Mouse (Mus musculus): ENCODE data around the gene Cep126. TPM values are rescaled to one million over a fixed set of nuclear protein-coding genes. Genes with fewer than 3 reads are reported as not detected.

Cep126 gene
- 2.9 and 3.2 TPM in 2 replicates for polyA plus RNA-seq (2015; fragmentation: Nextera tagmentation; extraction: Ambion mirVana)

GRCm38 (mm10) chr9:8134117-8134574 is at the start of gene Cep126:
TSS of gene Cep126 (minus strand) at chr9:8134294.
- ATAC-seq (ENCODE audit: borderline replicate concordance, extremely low read depth, low FRiP score, low TSS enrichment) = peak; percentile 98
- no peak within 1 kb of the TSS for H3K27ac ChIP-seq
- under 1% methylated on average over 71 of the region's 72 CpGs for WGBS

GRCm38 (mm10) chr9:8179554-8179953 is 45.5 kb upstream of the Cep126 start:
- no peak overlapping the region for H3K4me3 ChIP-seq
- ATAC-seq (ENCODE audit: borderline replicate concordance, extremely low read depth, low FRiP score, low TSS enrichment) = no peak
- no peaks in the 10 kb centered on the region for H3K27me3 ChIP-seq
- no peaks in the 10 kb centered on the region for H3K4me1 ChIP-seq
- WGBS = 78% methylated on average over 3 of the region's 3 CpGs
- no peak overlapping the region for H3K27ac ChIP-seq
- no peaks in the 10 kb centered on the region for H3K9me3 ChIP-seq
- no peaks in the 10 kb centered on the region for H3K36me3 ChIP-seq
- H3K4me2 ChIP-seq = no peak overlapping the region
- H3K9ac ChIP-seq = no peak overlapping the region

More at GRCm38 (mm10) chr9:8134117-8134574, at the start of gene Cep126:
- H3K27me3 ChIP-seq = peaks cover 8% of the 10 kb centered on the region; the same call in 1 of the 2 replicates
- peak within 1 kb of the TSS; percentile 57 for H3K9ac ChIP-seq
- no peaks in the 10 kb centered on the region for H3K9me3 ChIP-seq
- H3K36me3 ChIP-seq = no peaks in the 10 kb centered on the region
- peaks cover 8% of the 10 kb centered on the region; the same call in 1 of the 2 replicates for H3K4me1 ChIP-seq
- H3K4me2 ChIP-seq = peak within 1 kb of the TSS; percentile 81
- H3K4me3 ChIP-seq = peak within 1 kb of the TSS; percentile 90

- ATAC-seq (ENCODE audit: borderline replicate concordance, extremely low read depth, low FRiP score, low TSS enrichment) = no peak
- Histone ChIP-seq H3K9me3 (no peaks in the 10 kb centered on the region), H3K27me3 (no peaks in the 10 kb centered on the region), H3K4me3 (no peak overlapping the region), H3K9ac (no peak overlapping the region), H3K4me1 (no peaks in the 10 kb centered on the region), H3K4me2 (no peak overlapping the region), H3K36me3 (no peaks in the 10 kb centered on the region), H3K27ac (no peak overlapping the region)
- WGBS = 70% methylated on average over 3 of the region's 3 CpGs
Measured at GRCm38 (mm10) chr9:8177099-8177498, 43.0 kb upstream of the Cep126 start.

- no peak for ATAC-seq (ENCODE audit: borderline replicate concordance, extremely low read depth, low FRiP score, low TSS enrichment)
Measured at GRCm38 (mm10) chr9:8157011-8157410, 22.9 kb upstream of the Cep126 start.

GRCm38 (mm10) chr9:8139501-8139900 is 5.4 kb upstream of the Cep126 start:
- H3K4me2 ChIP-seq = no peak overlapping the region
- no peak overlapping the region for H3K9ac ChIP-seq
- WGBS = 61% methylated on average over 1 of the region's 1 CpGs
- H3K4me1 ChIP-seq = peaks cover 4% of the 10 kb centered on the region; the same call in 1 of the 2 replicates
- H3K36me3 ChIP-seq = no peaks in the 10 kb centered on the region
- no peak for ATAC-seq (ENCODE audit: borderline replicate concordance, extremely low read depth, low FRiP score, low TSS enrichment)
- peaks cover 8% of the 10 kb centered on the region; the same call in 1 of the 2 replicates for H3K27me3 ChIP-seq
- no peak overlapping the region for H3K4me3 ChIP-seq
- no peaks in the 10 kb centered on the region for H3K9me3 ChIP-seq
- no peak overlapping the region for H3K27ac ChIP-seq

More at GRCm38 (mm10) chr9:8157011-8157410, 22.9 kb upstream of the Cep126 start:
- WGBS = 54% methylated on average over 2 of the region's 2 CpGs
- no peak overlapping the region for H3K4me2 ChIP-seq
- no peaks in the 10 kb centered on the region for H3K36me3 ChIP-seq
- no peak overlapping the region for H3K9ac ChIP-seq
- no peak overlapping the region for H3K4me3 ChIP-seq
- H3K27me3 ChIP-seq = no peaks in the 10 kb centered on the region
- no peaks in the 10 kb centered on the region for H3K4me1 ChIP-seq
- no peak overlapping the region for H3K27ac ChIP-seq
- no peaks in the 10 kb centered on the region for H3K9me3 ChIP-seq

GRCm38 (mm10) chr9:8133586-8134115 is 443 bp downstream of the Cep126 start:
- Histone ChIP-seq H3K9me3 (no peaks in the 10 kb centered on the region), H3K4me1 (peaks cover 8% of the 10 kb centered on the region; the same call in 1 of the 2 replicates), H3K9ac (peak overlapping the region; percentile 57), H3K4me2 (peak overlapping the region; percentile 81), H3K27ac (no peak overlapping the region), H3K27me3 (peaks cover 8% of the 10 kb centered on the region; the same call in 1 of the 2 replicates), H3K4me3 (peak overlapping the region; percentile 90), H3K36me3 (no peaks in the 10 kb centered on the region)
- no peak for ATAC-seq (ENCODE audit: borderline replicate concordance, extremely low read depth, low FRiP score, low TSS enrichment)
- 1% methylated on average over 22 of the region's 22 CpGs for WGBS

- Histone ChIP-seq H3K4me1 (no peaks in the 10 kb centered on the region), H3K27ac (no peak overlapping the region), H3K4me2 (no peak overlapping the region), H3K36me3 (no peaks in the 10 kb centered on the region), H3K9me3 (no peaks in the 10 kb centered on the region), H3K27me3 (no peaks in the 10 kb centered on the region), H3K9ac (no peak overlapping the region), H3K4me3 (no peak overlapping the region)
- ATAC-seq (ENCODE audit: borderline replicate concordance, extremely low read depth, low FRiP score, low TSS enrichment) = no peak
- 86% methylated on average over 8 of the region's 8 CpGs for WGBS
Measured at GRCm38 (mm10) chr9:8123495-8123894, 10.6 kb downstream of the Cep126 start.

GRCm38 (mm10) chr9:8114516-8114915 is 19.6 kb downstream of the Cep126 start:
- no peaks in the 10 kb centered on the region for H3K36me3 ChIP-seq
- no peaks in the 10 kb centered on the region for H3K27me3 ChIP-seq
- H3K9me3 ChIP-seq = no peaks in the 10 kb centered on the region
- no peak overlapping the region for H3K4me3 ChIP-seq
- H3K9ac ChIP-seq = no peak overlapping the region
- H3K27ac ChIP-seq = no peak overlapping the region
- no peak for ATAC-seq (ENCODE audit: borderline replicate concordance, extremely low read depth, low FRiP score, low TSS enrichment)
- H3K4me2 ChIP-seq = no peak overlapping the region
- 92% methylated on average over 5 of the region's 5 CpGs for WGBS
- H3K4me1 ChIP-seq = no peaks in the 10 kb centered on the region

GRCm38 (mm10) chr9:8103050-8103449 is 31.0 kb downstream of the Cep126 start:
- ATAC-seq (ENCODE audit: borderline replicate concordance, extremely low read depth, low FRiP score, low TSS enrichment) = no peak
- no peaks in the 10 kb centered on the region for H3K36me3 ChIP-seq
- H3K9me3 ChIP-seq = no peaks in the 10 kb centered on the region
- H3K4me2 ChIP-seq = no peak overlapping the region
- no peak overlapping the region for H3K4me3 ChIP-seq
- 79% methylated on average over 4 of the region's 4 CpGs for WGBS
- no peaks in the 10 kb centered on the region for H3K27me3 ChIP-seq
- no peaks in the 10 kb centered on the region for H3K4me1 ChIP-seq
- no peak overlapping the region for H3K27ac ChIP-seq
- H3K9ac ChIP-seq = no peak overlapping the region

GRCm38 (mm10) chr9:8100962-8101361 is 33.1 kb downstream of the Cep126 start:
- WGBS = 71% methylated on average over 6 of the region's 6 CpGs

GRCm38 (mm10) chr9:8078882-8079281 is 55.2 kb downstream of the Cep126 start:
- Histone ChIP-seq H3K4me3 (no peak overlapping the region), H3K36me3 (no peaks in the 10 kb centered on the region), H3K9ac (no peak overlapping the region), H3K9me3 (no peaks in the 10 kb centered on the region), H3K27me3 (no peaks in the 10 kb centered on the region), H3K4me1 (no peaks in the 10 kb centered on the region), H3K27ac (no peak overlapping the region), H3K4me2 (no peak overlapping the region)
- no peak for ATAC-seq (ENCODE audit: borderline replicate concordance, extremely low read depth, low FRiP score, low TSS enrichment)
- WGBS = 83% methylated on average over 5 of the region's 5 CpGs

More at GRCm38 (mm10) chr9:8100962-8101361, 33.1 kb downstream of the Cep126 start:
- ATAC-seq (ENCODE audit: borderline replicate concordance, extremely low read depth, low FRiP score, low TSS enrichment) = no peak
- no peaks in the 10 kb centered on the region for H3K4me1 ChIP-seq
- H3K36me3 ChIP-seq = no peaks in the 10 kb centered on the region
- no peaks in the 10 kb centered on the region for H3K9me3 ChIP-seq
- no peak overlapping the region for H3K4me2 ChIP-seq
- no peak overlapping the region for H3K9ac ChIP-seq
- H3K4me3 ChIP-seq = no peak overlapping the region
- no peaks in the 10 kb centered on the region for H3K27me3 ChIP-seq
- H3K27ac ChIP-seq = no peak overlapping the region

GRCm38 (mm10) chr9:8074345-8074744 is 59.7 kb downstream of the Cep126 start:
- H3K27me3 ChIP-seq = no peaks in the 10 kb centered on the region
- H3K9ac ChIP-seq = no peak overlapping the region
- no peaks in the 10 kb centered on the region for H3K9me3 ChIP-seq
- no peak overlapping the region for H3K4me3 ChIP-seq
- H3K4me1 ChIP-seq = no peaks in the 10 kb centered on the region
- no peaks in the 10 kb centered on the region for H3K36me3 ChIP-seq
- ATAC-seq (ENCODE audit: borderline replicate concordance, extremely low read depth, low FRiP score, low TSS enrichment) = no peak
- no peak overlapping the region for H3K27ac ChIP-seq
- no peak overlapping the region for H3K4me2 ChIP-seq
